Mouse (Mus musculus) kidney, embryonic 14.5 days (tissue): ENCODE data around the gene Amotl2. TPM values are rescaled to one million over a fixed set of nuclear protein-coding genes. Genes with fewer than 3 reads are reported as not detected.
A peak's percentile ranks its signal among the peaks of the same experiment; 100 is the strongest.

Experiments
- ATAC-seq: fragments of 200-750 bp; cut with Nextera tagmentation; 2 replicates; pipeline ENCODE4 v1.8.0; 2017; ENCODE audit warnings: moderate number of reproducible peaks, mild to moderate bottlenecking, moderate TSS enrichment, moderate library complexity; ENCODE audit not compliant: low FRiP score, low TSS enrichment
- H3K27ac ChIP-seq: fragments of 300-500 bp; sonication (generic); 2 replicates; pipeline ENCODE4 v1.5.1; 2014; ENCODE audit warnings: low read depth, mild to moderate bottlenecking, low read length, moderate library complexity, mixed read lengths
- H3K27me3 ChIP-seq: fragments of 300-500 bp; sonication (generic); 2 replicates; pipeline ENCODE4 v1.6.1; 2014; ENCODE audit warnings: mild to moderate bottlenecking, low read length; ENCODE audit not compliant: control insufficient read depth, insufficient read depth
- H3K36me3 ChIP-seq: fragments of 300-500 bp; sonication (generic); 2 replicates; pipeline ENCODE4 v1.6.1; 2014; ENCODE audit warnings: low read length, mixed read lengths; ENCODE audit not compliant: control insufficient read depth, insufficient read depth
- H3K4me1 ChIP-seq: fragments of 300-500 bp; sonication (generic); 2 replicates; pipeline ENCODE4 v1.6.1; 2014; ENCODE audit warnings: low read length, mixed read lengths; ENCODE audit not compliant: control insufficient read depth, insufficient read depth
- H3K4me2 ChIP-seq: fragments of 300-500 bp; sonication (generic); replicated peaks from 2 replicates; pipeline ENCODE4 v1.6.1; 2014; ENCODE audit warnings: low read depth, mild to moderate bottlenecking, low read length
- H3K4me3 ChIP-seq: fragments of 300-500 bp; sonication (generic); 2 replicates; pipeline ENCODE4 v1.5.1; 2014; ENCODE audit warnings: mild to moderate bottlenecking, low read length
- H3K9ac ChIP-seq: fragments of 300-500 bp; sonication (generic); 2 replicates; pipeline ENCODE4 v1.6.1; 2014; ENCODE audit warnings: low read depth, mild to moderate bottlenecking, low read length, moderate library complexity
- H3K9me3 ChIP-seq: fragments of 300-500 bp; sonication (generic); 2 replicates; pipeline ENCODE4 v1.6.1; 2016; ENCODE audit warnings: low read length; ENCODE audit not compliant: control insufficient read depth
- WGBS: fragments of 180-500 bp; shearing (Covaris S2); extraction: QIAGEN DNeasy Blood & Tissue Kit; methylation state at CpG from one replicate; pipeline ENCODE4 v1.1.7; 2014; 5-methylcytosine and 5-hydroxymethylcytosine counted together
- polyA plus RNA-seq: library from polyadenylated mRNA; unstranded; fragments of >200 nt; fragmentation: Nextera tagmentation; extraction: Ambion mirVana; gene quantifications from 2 replicates; pipeline ENCODE4 v1.2.1, GENCODE M21; 2014

Gene Amotl2
- polyA plus RNA-seq, 1 experiment from 2014 or later: 30.1 TPM

- Histone ChIP-seq H3K9ac (peak overlapping the region; percentile 50), H3K4me2 (peak overlapping the region; percentile 99), H3K4me1 (peaks cover 13% of the 10 kb centered on the region; the same call in 1 of the 2 replicates), H3K36me3 (no peaks in the 10 kb centered on the region), H3K9me3 (no peaks in the 10 kb centered on the region), H3K4me3 (peak overlapping the region; percentile 62), H3K27ac (no peak overlapping the region), H3K27me3 (peaks cover 8% of the 10 kb centered on the region)
- ATAC-seq: peak; percentile 67; the same call in 1 of the 2 replicates
- WGBS: under 1% methylated on average over 44 of the region's 44 CpGs
Measured at GRCm38 (mm10) chr9:102689940-102690642, 26.4 kb upstream of the Amotl2 start.

GRCm38 (mm10) chr9:102690891-102691290 lies 25.6 kb upstream of the Amotl2 start:
- Histone ChIP-seq H3K4me1 (peaks cover 13% of the 10 kb centered on the region; the same call in 1 of the 2 replicates), H3K27ac (no peak overlapping the region), H3K9ac (no peak overlapping the region), H3K9me3 (no peaks in the 10 kb centered on the region), H3K4me2 (peak overlapping the region; percentile 99), H3K4me3 (peak overlapping the region; percentile 62), H3K27me3 (peaks cover 8% of the 10 kb centered on the region), H3K36me3 (no peaks in the 10 kb centered on the region)
- ATAC-seq: no peak
- 3% methylated on average over 15 of the region's 15 CpGs for WGBS

- no peak overlapping the region for H3K4me2 ChIP-seq
- no peaks in the 10 kb centered on the region for H3K9me3 ChIP-seq
- no peak overlapping the region for H3K9ac ChIP-seq
- 52% methylated on average over 9 of the region's 9 CpGs for WGBS
- H3K4me1 ChIP-seq: peaks cover 13% of the 10 kb centered on the region; the same call in 1 of the 2 replicates
- H3K4me3 ChIP-seq: no peak overlapping the region
- H3K27me3 ChIP-seq: peaks cover 8% of the 10 kb centered on the region
- ATAC-seq: no peak
- no peak overlapping the region for H3K27ac ChIP-seq
- no peaks in the 10 kb centered on the region for H3K36me3 ChIP-seq
Measured at GRCm38 (mm10) chr9:102692564-102693475, 23.7 kb upstream of the Amotl2 start.

GRCm38 (mm10) chr9:102701042-102701441 lies 15.4 kb upstream of the Amotl2 start:
- 89% methylated on average over 6 of the region's 6 CpGs for WGBS
- no peaks in the 10 kb centered on the region for H3K9me3 ChIP-seq
- H3K4me2 ChIP-seq: no peak overlapping the region
- no peak overlapping the region for H3K9ac ChIP-seq
- no peak for ATAC-seq
- no peaks in the 10 kb centered on the region for H3K4me1 ChIP-seq
- no peaks in the 10 kb centered on the region for H3K36me3 ChIP-seq
- no peak overlapping the region for H3K4me3 ChIP-seq
- no peaks in the 10 kb centered on the region for H3K27me3 ChIP-seq
- no peak overlapping the region for H3K27ac ChIP-seq

- no peaks in the 10 kb centered on the region for H3K36me3 ChIP-seq
- H3K9me3 ChIP-seq: no peaks in the 10 kb centered on the region
- H3K4me1 ChIP-seq: peaks cover 18% of the 10 kb centered on the region
- no peak overlapping the region; the same call in 1 of the 2 replicates for H3K27ac ChIP-seq
- no peak overlapping the region for H3K9ac ChIP-seq
- no peak overlapping the region for H3K4me2 ChIP-seq
- no peaks in the 10 kb centered on the region for H3K27me3 ChIP-seq
- no peak overlapping the region for H3K4me3 ChIP-seq
- WGBS: 66% methylated on average over 15 of the region's 15 CpGs
- no peak for ATAC-seq
Measured at GRCm38 (mm10) chr9:102709504-102710135, 6.9 kb upstream of the Amotl2 start.

- peaks cover 27% of the 10 kb centered on the region for H3K4me1 ChIP-seq
- no peak overlapping the region for H3K4me2 ChIP-seq
- no peaks in the 10 kb centered on the region for H3K9me3 ChIP-seq
- H3K4me3 ChIP-seq: no peak overlapping the region
- no peak for ATAC-seq
- no peak overlapping the region for H3K9ac ChIP-seq
- no peaks in the 10 kb centered on the region for H3K36me3 ChIP-seq
- WGBS: 67% methylated on average over 5 of the region's 5 CpGs
- no peak overlapping the region for H3K27ac ChIP-seq
- no peaks in the 10 kb centered on the region for H3K27me3 ChIP-seq
Measured at GRCm38 (mm10) chr9:102710520-102710919, 6.0 kb upstream of the Amotl2 start.

GRCm38 (mm10) chr9:102713797-102714196 lies 2.7 kb upstream of the Amotl2 start:
- ATAC-seq: no peak
- Histone ChIP-seq H3K4me1 (peaks cover 36% of the 10 kb centered on the region), H3K9ac (no peak overlapping the region), H3K9me3 (no peaks in the 10 kb centered on the region), H3K4me2 (no peak overlapping the region), H3K27me3 (no peaks in the 10 kb centered on the region), H3K4me3 (no peak overlapping the region), H3K36me3 (no peaks in the 10 kb centered on the region), H3K27ac (no peak overlapping the region)
- 52% methylated on average over 2 of the region's 2 CpGs for WGBS

GRCm38 (mm10) chr9:102714893-102715505 lies 1.5 kb upstream of the Amotl2 start:
- Histone ChIP-seq H3K27ac (no peak overlapping the region), H3K9me3 (no peaks in the 10 kb centered on the region), H3K27me3 (no peaks in the 10 kb centered on the region), H3K4me2 (0 out of 2 replicates have a peak overlapping the region, but pooled peaks have one; percentile 5), H3K36me3 (peaks cover 2% of the 10 kb centered on the region), H3K4me3 (no peak overlapping the region), H3K4me1 (peaks cover 40% of the 10 kb centered on the region), H3K9ac (no peak overlapping the region)
- ATAC-seq: no peak
- 7% methylated on average over 7 of the region's 7 CpGs for WGBS
